8 mouse cellular contexts compared by ENCODE assay signal in the genomic region with DNA sequence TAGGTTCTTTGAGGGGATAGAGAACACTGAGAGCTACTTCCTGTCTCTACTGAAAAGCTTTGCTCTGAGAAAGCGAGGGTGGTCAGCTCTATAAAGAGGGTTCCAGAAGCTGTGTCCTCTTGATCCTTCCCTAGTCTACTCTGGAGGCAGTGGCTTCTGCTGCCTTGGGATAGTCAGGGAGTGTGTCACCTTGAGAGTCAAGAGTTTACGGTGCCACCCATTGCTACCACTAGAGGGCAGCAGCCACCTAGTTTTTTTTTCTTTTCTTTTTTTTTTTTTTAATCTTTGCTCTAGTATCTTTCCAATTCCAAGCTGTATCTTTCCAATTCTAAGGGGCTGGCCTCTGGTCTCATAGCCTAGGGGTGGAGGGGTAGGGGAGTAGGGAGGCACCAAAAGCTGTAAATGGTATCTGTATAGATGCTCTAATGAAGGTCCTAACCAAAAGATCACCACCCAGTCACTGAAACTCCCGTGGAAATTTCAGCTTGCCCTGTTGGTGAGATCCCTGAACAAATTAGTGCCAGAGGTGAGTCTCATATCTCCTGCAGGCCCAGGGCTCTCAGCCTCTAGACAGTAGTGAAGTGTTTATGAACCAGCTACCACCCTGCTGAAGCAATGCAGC. TPM values are rescaled to one million over a fixed set of nuclear protein-coding genes. Genes with fewer than 3 reads are reported as not detected.
A peak's percentile ranks its signal among the peaks of the same experiment; 100 is the strongest.
DNase-seq lines count a peak whose midpoint lies in the region; ATAC-seq and TF ChIP-seq lines count a peak whose summit lies in the region.

No protein-coding gene starts in this region.

- no peaks in the 10 kb centered on the region for H3K36me3 ChIP-seq in testis, adult 2 months (ENCODE audit: control insufficient read depth, insufficient read depth, low read length)
- no peaks in the 10 kb centered on the region for H3K36me3 ChIP-seq in hindbrain, embryonic 14.5 days (replicated peaks; ENCODE audit: control insufficient read depth, insufficient read depth)
- H3K36me3 ChIP-seq in spleen, adult 2 months (ENCODE audit: control insufficient read depth, insufficient read depth, low read length) = peaks cover 6% of the 10 kb centered on the region

- peaks cover 18% of the 10 kb centered on the region for H3K4me1 ChIP-seq in testis, adult 2 months (ENCODE audit: control insufficient read depth, insufficient read depth, low read length)
- H3K4me1 ChIP-seq in hindbrain, embryonic 14.5 days (replicated peaks; ENCODE audit: control insufficient read depth, insufficient read depth, low read length) = peaks cover 11% of the 10 kb centered on the region; the same call in 1 of the 2 replicates
- H3K4me1 ChIP-seq in spleen, adult 2 months (ENCODE audit: control insufficient read depth, insufficient read depth, insufficient read length) = peaks cover 34% of the 10 kb centered on the region

- H3K9ac ChIP-seq in hindbrain, embryonic 14.5 days = no peak overlapping the region

- WGBS in hindbrain, embryonic 14.5 days = 18% methylated on average over 3 of the region's 3 CpGs
- WGBS in spleen, adult 2 months = 12% methylated on average over 3 of the region's 3 CpGs

- no peaks in the 10 kb centered on the region for H3K9me3 ChIP-seq in hindbrain, embryonic 14.5 days (ENCODE audit: control insufficient read depth, low read length)

- DNase-seq in embryo, embryonic 10 days (ENCODE audit: low spot score) = peak; percentile 73
- DNase-seq in embryo, embryonic 9.5 days (ENCODE audit: extremely low spot score) = no peak
- DNase-seq in testis, postnatal 14 days (ENCODE audit: low spot score) = no peak
- DNase-seq in hindbrain, embryonic 14.5 days (ENCODE audit: low spot score) = peak; percentile 87
- DNase-seq in lung, adult 18-20 months = peak; percentile 76 to 79
- DNase-seq in spleen, adult 2 months (ENCODE audit: low read depth in 1 of 2, low spot score in 2 of 2) = peak; percentile 43 to 46

- TF ChIP-seq POLR2A in testis, adult 2 months (IDR thresholded peaks at IDR 0.05; ENCODE audit: control insufficient read depth, low read depth, low read length) = no peak
- TF ChIP-seq POLR2A in spleen, adult 2 months (IDR thresholded peaks at IDR 0.05; ENCODE audit: low read depth, low read length) = no peak

- no peak overlapping the region for H3K27ac ChIP-seq in testis, adult 2 months (ENCODE audit: control insufficient read depth, insufficient read depth, low read depth, low read length)
- H3K27ac ChIP-seq in hindbrain, embryonic 14.5 days = no peak overlapping the region
- no peak overlapping the region for H3K27ac ChIP-seq in spleen, adult 2 months (ENCODE audit: insufficient read depth, low read length)

- H3K4me3 ChIP-seq in testis, adult 2 months (ENCODE audit: control insufficient read depth, low read depth, low read length) = no peak overlapping the region
- no peak overlapping the region for H3K4me3 ChIP-seq in hindbrain, embryonic 14.5 days (replicated peaks; ENCODE audit: low read length)
- H3K4me3 ChIP-seq in spleen, adult 2 months (ENCODE audit: extremely low read depth, insufficient read depth, insufficient read length) = no peak overlapping the region

- ATAC-seq in common myeloid progenitor, adult 5-6 weeks (replicated peaks; ENCODE audit: low read depth, poor library complexity, severe bottlenecking) = peak; percentile 31; the same call in 1 of the 2 replicates
- no peak for ATAC-seq in hindbrain, embryonic 14.5 days (ENCODE audit: low FRiP score)

- peak; percentile 45; the same call in 1 of the 2 replicates for TF ChIP-seq CTCF in testis, adult 2 months (IDR thresholded peaks at IDR 0.05; ENCODE audit: control insufficient read depth, insufficient read depth, insufficient replicate concordance, low read depth, low read length)
- TF ChIP-seq CTCF in spleen, adult 2 months (IDR thresholded peaks at IDR 0.05; ENCODE audit: extremely low read depth, insufficient read depth, insufficient read length, insufficient replicate concordance) = peak; percentile 43; the same call in 1 of the 2 replicates

- no peak overlapping the region for H3K4me2 ChIP-seq in hindbrain, embryonic 14.5 days (replicated peaks)

- no peaks in the 10 kb centered on the region; the same call in 1 of the 2 replicates for H3K27me3 ChIP-seq in testis, adult 2 months (ENCODE audit: control insufficient read depth, insufficient read depth, low read length)
- H3K27me3 ChIP-seq in hindbrain, embryonic 14.5 days (ENCODE audit: control insufficient read depth, insufficient read depth, low read length) = peaks cover 83% of the 10 kb centered on the region
- peaks cover 14% of the 10 kb centered on the region for H3K27me3 ChIP-seq in spleen, adult 2 months (ENCODE audit: control insufficient read depth, insufficient read depth, low read length)

RNA-seq across cellular contexts. Expression of a gene that starts 3.3 kb away (rescaled TPM):
- polyA plus RNA-seq in testis, adult 2 months (2012; rRNA removed) = 371 and 441 TPM in 2 replicates
- 0.37 and 1.4 TPM in 2 replicates for total RNA-seq in common myeloid progenitor, adult 5-6 weeks (2017)
- 0.37 and 0.69 TPM in 2 replicates for polyA plus RNA-seq in hindbrain, embryonic 14.5 days (2014; fragmentation: Nextera tagmentation; extraction: Ambion mirVana)
- polyA plus RNA-seq in spleen, adult 2 months (2012; rRNA removed) = 34.5 and 42.5 TPM in 2 replicates

RNA-seq across cellular contexts. Expression of a gene that starts 9.4 kb away (rescaled TPM):
- 0.41 and 0.49 TPM in 2 replicates for polyA plus RNA-seq in testis, adult 2 months (2012; rRNA removed)
- 2.6 and 10.2 TPM in 2 replicates for total RNA-seq in common myeloid progenitor, adult 5-6 weeks (2017)
- polyA plus RNA-seq in hindbrain, embryonic 14.5 days (2014; fragmentation: Nextera tagmentation; extraction: Ambion mirVana) = 2.4 and 2.7 TPM in 2 replicates
- 28.3 and 30.4 TPM in 2 replicates for polyA plus RNA-seq in spleen, adult 2 months (2012; rRNA removed)

RNA-seq across cellular contexts. Expression of a gene that starts 14.7 kb away (rescaled TPM):
- polyA plus RNA-seq in testis, adult 2 months (2012; rRNA removed) = 0.58 and 0.93 TPM in 2 replicates
- 5.9 TPM in 2 replicates for total RNA-seq in common myeloid progenitor, adult 5-6 weeks (2017)
- 1.6 and 1.9 TPM in 2 replicates for polyA plus RNA-seq in hindbrain, embryonic 14.5 days (2014; fragmentation: Nextera tagmentation; extraction: Ambion mirVana)
- polyA plus RNA-seq in spleen, adult 2 months (2012; rRNA removed) = 166 and 238 TPM in 2 replicates

Comparison
In these comparisons a context has a peak if more than half of its experiments do, and no peak if none do; other contexts are left out.
1. DNase-seq: peak in embryo, embryonic 10 days (single experiment), hindbrain, embryonic 14.5 days (single experiment), lung, adult 18-20 months (2 of 2) and spleen, adult 2 months (2 of 2); none in embryo, embryonic 9.5 days (single experiment) and testis, postnatal 14 days (single experiment).
2. RNA of a gene that starts 3.3 kb away (polyA plus RNA-seq): 371 to 441 TPM in testis, adult 2 months and 34.5 to 42.5 TPM in spleen, adult 2 months; 0.37 to 0.69 TPM in hindbrain, embryonic 14.5 days; every median in the first group is over 10 times any median in the second.
3. RNA of a gene that starts 14.7 kb away (polyA plus RNA-seq): 166 to 238 TPM in spleen, adult 2 months; 1.6 to 1.9 TPM in hindbrain, embryonic 14.5 days and 0.58 to 0.93 TPM in testis, adult 2 months; every median in the first group is over 10 times any median in the second.